Mouse (Mus musculus): ENCODE results near the gene Ppp3cb.

DNA sequence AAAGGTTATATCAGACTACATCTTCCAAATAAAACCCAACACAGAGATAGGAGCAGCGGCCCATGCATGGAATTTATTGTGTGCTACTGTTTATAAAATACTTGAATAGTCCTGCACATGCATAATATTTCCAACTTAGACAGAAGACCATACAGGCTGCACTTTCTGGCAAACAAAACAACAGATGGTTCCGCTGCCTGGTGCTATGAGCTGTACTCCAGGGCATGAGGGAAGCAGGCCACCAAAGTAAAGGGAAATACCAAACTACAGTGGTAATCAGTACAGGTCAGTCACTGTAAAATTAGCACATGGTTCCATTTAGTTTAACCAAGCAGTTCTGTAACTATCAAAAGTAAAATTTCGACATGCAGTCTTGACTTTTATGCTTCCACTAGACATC lies 46.4 kb downstream of the Ppp3cb start:
- TF ChIP-seq CTCF (IDR thresholded peaks at IDR 0.05; ENCODE audit: control insufficient read depth, insufficient read depth, insufficient replicate concordance, low read depth, low read length) (no peak), POLR2A (IDR thresholded peaks at IDR 0.05; ENCODE audit: control insufficient read depth, low read depth, low read length) (no peak)
